Mouse (Mus musculus) embryonic fibroblast, embryonic 13.5 days (primary cell): Measurements from ENCODE around the gene Gpr183. TPM values are rescaled to one million over a fixed set of nuclear protein-coding genes. Genes with fewer than 3 reads are reported as not detected.

Source experiments
- H3K27ac ChIP-seq: 2 replicates; pipeline ENCODE4 v1.5.1; 2012; ENCODE audit warnings: low read length, control low read depth, inconsistent platforms; ENCODE audit not compliant: insufficient read depth
- H3K4me1 ChIP-seq: 2 replicates; pipeline ENCODE4 v1.6.1; 2011; ENCODE audit warnings: low read length; ENCODE audit not compliant: control insufficient read depth, insufficient read depth
- H3K4me3 ChIP-seq: 2 replicates; pipeline ENCODE4 v1.5.1; 2011; ENCODE audit warnings: mild to moderate bottlenecking, control low read depth, low read length; ENCODE audit not compliant: insufficient read depth
- CTCF ChIP-seq: IDR thresholded peaks from 2 replicates; pipeline ENCODE4 v1.5.1; 2011; ENCODE audit warnings: mild to moderate bottlenecking, control low read depth, low read length, moderate library complexity, borderline replicate concordance; ENCODE audit not compliant: insufficient read depth
- POLR2A ChIP-seq: IDR thresholded peaks from 2 replicates; pipeline ENCODE4 v1.6.1; 2011; ENCODE audit warnings: low read depth, mild to moderate bottlenecking, control low read depth, low read length, moderate library complexity
- polyA plus RNA-seq: library from polyadenylated mRNA; stranded (reverse); fragments of >200 nt; gene quantifications from 2 replicates; pipeline ENCODE4 v1.2.4, GENCODE M21; 2011; ENCODE audit warnings: low read depth; ENCODE audit not compliant: missing spikeins, insufficient read length

Gene Gpr183
- polyA plus RNA-seq, 1 experiment, result 1.6 TPM

DNA sequence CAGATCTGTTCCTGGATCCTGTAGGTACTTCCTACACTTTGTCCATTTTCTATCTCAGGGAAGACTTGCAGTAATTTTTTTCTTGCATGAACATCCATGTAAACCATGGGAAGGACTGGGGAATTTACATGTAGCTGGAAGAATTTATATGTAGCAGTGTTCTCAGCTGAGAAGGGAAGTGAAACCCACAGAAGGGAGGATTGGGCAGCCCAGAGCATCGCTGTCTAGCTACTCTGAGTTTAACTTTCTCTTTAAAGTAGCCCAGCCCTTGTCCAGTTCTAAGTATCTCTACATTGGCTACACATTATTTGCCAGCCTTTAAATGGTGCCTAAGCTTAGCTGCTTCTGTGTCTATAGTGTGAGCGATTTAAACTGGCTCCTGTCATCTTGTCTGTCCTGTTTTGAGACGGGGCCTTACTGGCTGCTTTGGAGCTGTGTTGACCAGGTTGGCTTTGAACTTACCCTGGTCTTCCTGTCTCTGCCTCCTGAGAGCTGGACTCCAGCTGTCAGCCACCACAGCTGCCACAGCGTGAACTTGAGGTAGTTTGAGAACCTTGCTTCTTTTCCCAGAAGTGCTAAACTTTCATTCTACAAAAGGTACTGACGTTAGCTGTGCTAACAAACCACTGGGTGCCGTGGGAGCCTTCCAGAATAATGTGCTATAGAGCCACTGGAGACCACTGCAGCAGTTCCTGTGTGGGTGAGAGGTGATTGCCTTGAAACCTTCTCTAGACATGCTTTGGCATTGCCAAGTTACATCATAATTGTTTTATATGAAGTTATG, 48.5 kb downstream of the Gpr183 start:
- Histone ChIP-seq H3K27ac (no peak overlapping the region), H3K4me1 (0 out of 2 replicates have a peak, but pooled peaks cover 8% of the 10 kb centered on the region), H3K4me3 (no peak overlapping the region)
- TF ChIP-seq POLR2A, result no peak
- no peak for TF ChIP-seq CTCF

DNA sequence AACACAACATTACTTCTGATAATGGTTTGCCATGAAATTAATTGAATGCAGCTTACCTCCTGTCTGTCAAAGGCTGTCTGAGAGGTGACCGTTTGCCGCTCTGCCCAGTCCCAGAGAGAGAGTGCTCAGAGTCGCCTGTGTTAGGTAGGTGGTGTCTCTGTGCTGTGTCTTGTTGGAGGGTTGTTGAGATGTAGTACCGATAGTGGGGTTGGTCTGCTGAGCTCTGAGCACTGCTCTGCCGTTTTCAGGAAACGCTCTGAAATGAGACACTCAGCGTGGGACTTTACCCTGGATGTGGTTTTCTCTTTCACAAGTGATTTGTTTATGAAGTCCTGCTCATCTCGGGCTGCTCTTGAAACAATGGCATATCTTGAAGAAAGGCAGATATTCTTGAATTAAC, 49.4 kb downstream of the Gpr183 start, which contains the start of gene Gpr18:
Gene Gpr18, minus strand, starts transcription at position 161 of the 400 bp plus-strand sequence.
- Histone ChIP-seq H3K4me1 (0 out of 2 replicates have a peak, but pooled peaks cover 5% of the 10 kb centered on the region), H3K27ac (no peak within 1 kb of the TSS), H3K4me3 (no peak within 1 kb of the TSS)
- no peak for TF ChIP-seq POLR2A
- TF ChIP-seq CTCF, result no peak

DNA sequence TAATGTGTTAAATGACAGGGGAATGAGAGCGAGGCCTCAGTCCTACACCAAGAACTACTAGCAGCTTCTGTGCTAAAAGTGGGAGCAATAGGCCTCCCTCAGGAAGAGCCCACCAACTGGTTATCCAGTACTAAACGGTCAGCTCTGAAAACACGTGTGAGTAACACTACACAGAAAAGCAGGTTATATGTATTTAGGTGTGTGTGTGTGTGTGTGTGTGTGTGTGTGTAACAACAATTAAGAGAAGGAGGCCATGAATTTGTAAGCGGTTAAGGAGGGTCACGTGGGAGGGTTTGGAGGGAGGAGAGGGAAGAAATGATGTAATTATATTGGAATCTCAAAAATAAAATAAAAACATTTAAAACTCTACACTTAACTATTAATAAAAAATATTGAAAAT, 49.9 kb downstream of the Gpr183 start:
- TF ChIP-seq POLR2A, result no peak
- TF ChIP-seq CTCF, result no peak
- no peak overlapping the region for H3K27ac ChIP-seq
- 0 out of 2 replicates have a peak, but pooled peaks cover under 1% of the 10 kb centered on the region for H3K4me1 ChIP-seq
- H3K4me3 ChIP-seq, result no peak overlapping the region

DNA sequence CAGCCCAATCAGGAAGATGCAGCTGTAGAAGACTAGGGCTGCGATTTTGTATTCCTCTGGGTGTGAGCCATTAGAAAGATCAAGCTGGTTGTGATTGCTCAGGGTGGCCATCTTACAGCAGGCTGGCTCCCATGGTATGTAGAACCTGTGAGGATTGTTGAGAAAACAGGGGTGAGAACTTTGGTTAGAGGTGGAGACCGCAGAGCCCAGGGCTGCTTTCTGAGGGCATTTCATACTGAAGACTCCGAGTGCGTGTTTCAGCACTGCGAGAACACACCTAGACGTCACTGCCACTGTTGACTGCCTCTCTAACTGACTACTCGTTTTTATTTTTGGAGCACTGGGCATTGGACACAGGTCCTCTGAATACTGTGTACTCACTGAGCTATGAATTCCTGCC, 52.5 kb downstream of the Gpr183 start:
- no peak overlapping the region for H3K4me3 ChIP-seq
- TF ChIP-seq POLR2A (no peak), CTCF (no peak)
- no peaks in the 10 kb centered on the region for H3K4me1 ChIP-seq
- H3K27ac ChIP-seq, result no peak overlapping the region

DNA sequence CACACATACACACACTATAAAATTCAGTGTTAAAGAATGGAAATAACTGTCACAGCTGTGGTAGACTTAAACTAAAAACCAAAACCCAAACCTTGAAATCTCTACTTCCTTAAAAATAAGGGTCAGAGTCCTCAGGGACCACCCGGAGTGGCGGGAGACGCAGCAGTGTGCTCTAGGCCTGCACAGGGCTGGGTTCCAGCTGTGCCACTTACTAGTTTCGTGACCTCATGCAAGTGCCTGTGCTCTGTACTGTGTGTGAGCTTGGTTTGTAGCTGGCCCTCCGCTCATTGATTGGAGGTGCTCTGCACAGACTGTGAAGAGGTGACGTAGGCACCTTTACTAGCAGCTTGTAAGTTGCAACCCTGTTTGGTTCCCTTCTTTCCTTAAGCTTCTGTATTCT, 55.1 kb downstream of the Gpr183 start:
- Histone ChIP-seq H3K4me1 (no peaks in the 10 kb centered on the region), H3K4me3 (no peak overlapping the region), H3K27ac (no peak overlapping the region)
- TF ChIP-seq CTCF (no peak), POLR2A (no peak)

DNA sequence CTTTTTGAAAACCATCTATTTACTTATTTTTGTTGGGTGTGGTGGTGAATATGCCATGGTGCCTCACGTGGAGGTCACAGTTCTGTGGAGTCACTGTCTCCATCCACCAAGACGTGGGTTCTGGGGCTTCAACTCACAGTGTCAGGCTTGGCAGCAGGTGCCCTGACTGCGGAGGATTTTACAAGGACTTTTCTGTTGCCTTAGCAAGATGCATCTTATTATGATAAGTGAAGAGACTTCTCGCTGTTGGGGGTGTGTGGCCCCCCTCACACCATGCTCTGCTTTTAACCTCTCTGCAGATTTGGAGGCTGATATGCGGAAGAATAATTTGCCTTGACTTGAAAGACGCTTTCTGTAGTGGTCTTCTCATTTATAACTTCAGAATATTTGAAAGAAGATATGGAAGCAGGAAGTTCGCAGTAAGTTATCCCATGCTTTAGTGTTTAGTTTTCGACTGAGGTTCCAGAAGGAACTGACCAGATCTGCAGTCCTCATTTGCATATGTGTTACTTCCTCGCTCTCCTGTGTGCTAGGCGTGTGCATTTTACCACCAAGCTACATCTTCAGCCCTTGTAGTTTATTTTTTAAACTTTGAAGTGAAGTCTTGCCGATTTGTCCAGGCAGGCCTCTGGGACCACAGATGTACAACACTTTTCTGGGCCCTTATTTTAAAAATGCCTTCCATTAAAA, 57.9 kb downstream of the Gpr183 start:
- Histone ChIP-seq H3K4me1 (no peaks in the 10 kb centered on the region), H3K4me3 (no peak overlapping the region), H3K27ac (no peak overlapping the region)
- TF ChIP-seq POLR2A, result no peak
- no peak for TF ChIP-seq CTCF

DNA sequence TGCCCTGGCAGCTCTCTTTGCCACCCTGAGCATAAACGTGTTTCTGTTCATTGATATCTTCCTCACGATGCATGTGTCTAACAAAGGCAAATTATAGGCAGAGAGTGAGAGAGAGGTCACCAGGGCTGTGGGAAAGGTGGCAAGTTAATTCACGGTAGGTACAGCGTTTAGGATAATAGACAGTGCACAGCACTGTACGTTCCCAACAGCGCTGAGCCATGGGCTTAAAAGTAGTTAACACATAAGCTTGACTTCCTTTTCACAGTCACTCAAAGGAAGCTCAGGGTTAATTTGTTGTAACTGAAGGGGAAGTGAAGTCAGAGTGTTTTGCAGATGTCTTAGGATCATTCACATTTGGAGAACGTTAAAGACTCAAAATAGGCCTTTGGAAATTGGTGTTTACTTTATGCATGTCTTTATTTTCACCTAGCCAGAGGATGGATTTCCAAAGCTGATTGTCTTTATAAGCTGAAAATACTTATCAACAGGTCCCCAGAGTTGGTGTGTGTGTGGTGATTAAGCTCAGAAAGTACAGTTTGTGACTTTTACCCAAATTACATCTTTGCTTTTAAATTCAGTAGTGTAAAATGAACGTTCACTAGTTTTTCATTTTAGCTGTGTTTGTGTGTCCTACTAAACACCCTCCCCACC, 58.5 kb downstream of the Gpr183 start:
- TF ChIP-seq POLR2A (no peak), CTCF (no peak)
- H3K27ac ChIP-seq, result no peak overlapping the region
- no peaks in the 10 kb centered on the region for H3K4me1 ChIP-seq
- no peak overlapping the region for H3K4me3 ChIP-seq

DNA sequence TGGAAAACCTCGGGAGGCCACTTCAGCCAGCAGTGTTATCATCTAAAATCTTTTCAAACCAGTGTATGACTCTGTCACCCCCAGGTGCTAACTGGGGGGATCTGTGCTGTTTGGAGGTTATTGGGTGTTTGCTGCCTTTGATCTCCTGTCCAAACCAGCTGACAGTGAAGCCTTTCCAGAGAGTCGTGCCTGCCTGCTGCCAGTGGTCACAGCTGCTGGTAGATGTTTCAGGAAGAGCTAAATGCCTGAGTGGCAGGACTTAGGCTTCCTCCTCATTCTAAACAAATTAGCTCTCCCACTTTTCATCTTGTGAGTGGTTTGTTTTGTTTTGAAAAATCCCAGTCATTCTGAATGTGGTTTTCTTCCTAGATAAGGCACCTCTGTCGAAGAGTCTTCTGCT, 60.2 kb downstream of the Gpr183 start:
- H3K4me3 ChIP-seq, result no peak overlapping the region
- no peaks in the 10 kb centered on the region for H3K4me1 ChIP-seq
- H3K27ac ChIP-seq, result no peak overlapping the region
- TF ChIP-seq POLR2A (no peak), CTCF (no peak)

DNA sequence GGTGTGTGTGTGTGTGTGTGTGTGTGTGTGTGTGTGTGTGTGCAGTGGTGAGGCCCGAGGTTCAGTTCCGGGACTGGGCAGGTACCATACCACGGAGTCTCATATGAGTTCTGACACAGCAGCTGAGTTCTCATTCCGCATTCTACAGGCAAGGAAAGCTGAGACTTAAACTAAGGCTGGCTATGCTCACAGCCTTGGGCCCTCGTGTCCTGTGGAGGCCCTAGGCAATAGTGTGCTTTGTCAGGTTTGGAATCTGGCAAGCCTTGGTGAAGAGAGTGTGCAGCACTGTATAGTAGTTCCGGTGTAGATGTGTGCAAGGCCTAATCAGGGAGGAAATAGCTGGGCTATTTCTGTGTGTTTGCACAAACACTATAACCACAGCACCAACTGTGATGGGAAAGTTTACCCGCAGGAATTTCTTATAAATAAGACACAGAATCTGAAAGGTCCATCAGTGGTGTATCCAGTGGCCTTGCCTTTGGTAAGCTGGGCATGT, 61.6 kb downstream of the Gpr183 start:
- no peak for TF ChIP-seq CTCF
- TF ChIP-seq POLR2A, result no peak
- H3K27ac ChIP-seq, result no peak overlapping the region
- no peak overlapping the region for H3K4me3 ChIP-seq
- no peaks in the 10 kb centered on the region for H3K4me1 ChIP-seq

Other genes starting within 250 kb of the Gpr183 start
- 8.9 and 10.2 TPM in 2 replicates for gene Dock9, start 167.4 kb downstream of the Gpr183 start, polyA plus RNA-seq
- 41.4 and 59.3 TPM in 2 replicates for gene Ubac2, start 86.6 kb downstream of the Gpr183 start, polyA plus RNA-seq
- not detected in 2 replicates for gene Gpr18, start 49.4 kb downstream of the Gpr183 start, polyA plus RNA-seq
- gene Timm8a2, start 69.5 kb upstream of the Gpr183 start, polyA plus RNA-seq, result not detected in 2 replicates
- 155 and 161 TPM in 2 replicates for gene Tm9sf2, start 141.8 kb upstream of the Gpr183 start, polyA plus RNA-seq
- gene Clybl, start 216.5 kb upstream of the Gpr183 start, polyA plus RNA-seq, result 16.4 and 16.7 TPM in 2 replicates